Mouse (Mus musculus) midbrain, embryonic 14.5 days (tissue): ENCODE results near the gene Prr23a3. TPM values are rescaled to one million over a fixed set of nuclear protein-coding genes. Genes with fewer than 3 reads are reported as not detected.

ENCODE experiments used
- ATAC-seq: fragments of 200-750 bp; cut with Nextera tagmentation; 2 replicates; pipeline ENCODE4 v1.8.0; 2017; ENCODE audit warnings: moderate number of reproducible peaks, moderate library complexity; ENCODE audit not compliant: low FRiP score, low TSS enrichment
- DNase-seq: peaks from one replicate; pipeline ENCODE4 v3.0.0-alpha.2; 2015
- H3K27ac ChIP-seq: fragments of 300-500 bp; sonication (generic); replicated peaks from 2 replicates; pipeline ENCODE4 v1.5.1; 2014; ENCODE audit warnings: mild to moderate bottlenecking, low read depth, low read length, moderate library complexity
- H3K27me3 ChIP-seq: fragments of 300-500 bp; sonication (generic); 2 replicates; pipeline ENCODE4 v1.6.1; 2014; ENCODE audit warnings: low read length, control low read depth, mixed read lengths; ENCODE audit not compliant: control insufficient read depth, insufficient read depth
- H3K36me3 ChIP-seq: fragments of 300-500 bp; sonication (generic); 2 replicates; pipeline ENCODE4 v1.6.1; 2014; ENCODE audit warnings: low read length, control low read depth; ENCODE audit not compliant: control insufficient read depth, insufficient read depth
- H3K4me1 ChIP-seq: fragments of 300-500 bp; sonication (generic); 2 replicates; pipeline ENCODE4 v1.6.1; 2014; ENCODE audit warnings: mild to moderate bottlenecking, antibody characterized with exemption, low read length, control low read depth; ENCODE audit not compliant: control insufficient read depth, insufficient read depth
- H3K4me2 ChIP-seq: fragments of 300-500 bp; sonication (generic); 2 replicates; pipeline ENCODE4 v1.6.1; 2014; ENCODE audit warnings: mild to moderate bottlenecking, low read length, moderate library complexity
- H3K4me3 ChIP-seq: fragments of 300-500 bp; sonication (generic); replicated peaks from 2 replicates; pipeline ENCODE4 v1.5.1; 2014; ENCODE audit warnings: low read depth, low read length
- H3K9ac ChIP-seq: fragments of 300-500 bp; sonication (generic); replicated peaks from 2 replicates; pipeline ENCODE4 v1.6.1; 2014; ENCODE audit warnings: mild to moderate bottlenecking, low read length, moderate library complexity
- H3K9me3 ChIP-seq: fragments of 300-500 bp; sonication (generic); 2 replicates; pipeline ENCODE4 v1.6.1; 2016; ENCODE audit warnings: low read length, control low read depth, mixed read lengths; ENCODE audit not compliant: control insufficient read depth
- WGBS: fragments of 180-500 bp; shearing (Covaris S2); extraction: QIAGEN DNeasy Blood & Tissue Kit; methylation state at CpG from one replicate; pipeline ENCODE4 v1.1.7; 2014; 5-methylcytosine and 5-hydroxymethylcytosine counted together
- polyA plus RNA-seq: library from polyadenylated mRNA; unstranded; fragments of >200 nt; fragmentation: Nextera tagmentation; extraction: Ambion mirVana; gene quantifications from 2 replicates; pipeline ENCODE4 v1.2.1, GENCODE M21; 2014

Gene Prr23a3
- polyA plus RNA-seq = not detected in 2 replicates

DNA sequence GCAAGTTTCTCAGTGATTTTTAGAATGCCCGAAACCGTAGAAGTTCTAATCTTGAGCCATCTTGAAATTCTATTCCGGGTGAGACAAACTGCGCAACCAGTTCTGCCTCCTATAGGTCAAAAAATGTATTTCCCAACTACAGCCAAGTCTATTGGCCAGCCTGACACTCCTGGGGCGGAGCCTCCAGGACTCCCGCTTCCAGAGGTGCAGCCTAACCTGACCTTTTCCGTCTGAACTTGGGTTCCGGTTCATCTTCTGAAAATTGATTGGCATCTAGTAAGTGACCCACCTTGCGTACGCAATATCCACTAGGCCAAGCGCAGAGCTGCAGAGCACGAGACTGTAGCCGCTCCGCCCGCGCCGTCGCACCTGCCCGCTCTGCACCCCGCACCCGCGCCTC, at the start of gene Prr23a3:
Gene Prr23a3, plus strand, starts transcription at position 197 of the 400 bp plus-strand sequence.
- DNase-seq (no peak), ATAC-seq (no peak)
- H3K27me3 ChIP-seq = no peaks in the 10 kb centered on the region
- H3K4me3 ChIP-seq = no peak within 1 kb of the TSS
- no peaks in the 10 kb centered on the region for H3K9me3 ChIP-seq
- no peaks in the 10 kb centered on the region for H3K4me1 ChIP-seq
- no peak within 1 kb of the TSS for H3K9ac ChIP-seq
- no peak within 1 kb of the TSS for H3K4me2 ChIP-seq
- no peak within 1 kb of the TSS for H3K27ac ChIP-seq
- H3K36me3 ChIP-seq = no peaks in the 10 kb centered on the region
- 67% methylated on average over 22 of the region's 22 CpGs for WGBS

DNA sequence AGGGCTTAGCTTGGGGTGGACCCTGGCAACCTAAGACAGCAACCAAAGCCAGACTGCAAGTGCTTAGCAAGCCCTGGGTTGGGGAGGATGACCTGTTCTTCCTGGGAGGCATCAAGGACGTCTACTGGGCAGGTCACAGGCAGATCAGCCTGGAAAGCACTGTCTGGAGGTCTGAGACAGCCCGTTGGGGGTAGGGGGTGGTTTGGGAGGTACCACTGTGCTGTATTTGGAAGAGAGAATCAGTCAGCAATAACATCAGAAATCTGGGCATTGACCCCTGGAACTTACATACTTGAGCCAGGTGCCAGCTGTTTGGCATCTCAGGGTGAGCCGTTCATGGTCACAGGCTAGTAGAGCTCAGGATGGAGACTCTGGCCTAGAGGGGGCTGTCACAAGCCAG, 48.5 kb upstream of the Prr23a3 start:
- no peak for ATAC-seq
- no peaks in the 10 kb centered on the region for H3K4me1 ChIP-seq
- no peak overlapping the region for H3K4me2 ChIP-seq
- H3K36me3 ChIP-seq = no peaks in the 10 kb centered on the region
- DNase-seq = no peak
- no peaks in the 10 kb centered on the region for H3K27me3 ChIP-seq
- H3K9me3 ChIP-seq = no peaks in the 10 kb centered on the region
- no peak overlapping the region for H3K4me3 ChIP-seq
- H3K27ac ChIP-seq = no peak overlapping the region
- 78% methylated on average over 3 of the region's 3 CpGs for WGBS
- H3K9ac ChIP-seq = no peak overlapping the region

GRCm38 (mm10) chr9:98817592-98817991, 47.0 kb upstream of the Prr23a3 start:
- no peaks in the 10 kb centered on the region for H3K4me1 ChIP-seq
- H3K4me2 ChIP-seq = no peak overlapping the region
- no peaks in the 10 kb centered on the region for H3K9me3 ChIP-seq
- H3K9ac ChIP-seq = no peak overlapping the region
- no peaks in the 10 kb centered on the region for H3K36me3 ChIP-seq
- H3K27ac ChIP-seq = no peak overlapping the region
- DNase-seq = no peak
- no peak overlapping the region for H3K4me3 ChIP-seq
- no peaks in the 10 kb centered on the region for H3K27me3 ChIP-seq
- 87% methylated on average over 7 of the region's 7 CpGs for WGBS
- ATAC-seq = no peak

DNA sequence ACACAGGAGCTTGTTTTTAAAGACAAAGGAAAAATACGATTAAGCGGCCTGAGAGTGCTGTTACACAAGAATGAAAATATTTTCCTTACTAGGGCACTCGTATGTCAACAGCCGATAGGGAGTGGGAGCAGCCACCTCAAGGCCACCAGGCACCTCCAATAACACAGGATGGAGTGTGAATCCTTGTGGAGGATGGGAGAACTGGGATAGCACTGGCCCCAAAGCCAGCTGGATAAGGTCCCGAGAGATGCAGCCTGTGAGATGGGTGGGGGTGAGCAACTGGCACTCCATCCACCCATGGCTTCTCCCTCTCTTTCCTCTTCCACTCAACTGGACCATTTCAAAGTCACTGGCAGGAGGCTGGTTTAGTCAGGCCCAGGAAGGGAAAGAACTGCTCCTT, 45.6 kb upstream of the Prr23a3 start:
- no peak overlapping the region for H3K4me3 ChIP-seq
- H3K27ac ChIP-seq = no peak overlapping the region
- ATAC-seq (no peak), DNase-seq (no peak)
- H3K36me3 ChIP-seq = no peaks in the 10 kb centered on the region
- 91% methylated on average over 5 of the region's 5 CpGs for WGBS
- no peak overlapping the region for H3K4me2 ChIP-seq
- no peaks in the 10 kb centered on the region for H3K4me1 ChIP-seq
- H3K9ac ChIP-seq = no peak overlapping the region
- H3K27me3 ChIP-seq = no peaks in the 10 kb centered on the region
- peaks cover 4% of the 10 kb centered on the region; the same call in 1 of the 2 replicates for H3K9me3 ChIP-seq

DNA sequence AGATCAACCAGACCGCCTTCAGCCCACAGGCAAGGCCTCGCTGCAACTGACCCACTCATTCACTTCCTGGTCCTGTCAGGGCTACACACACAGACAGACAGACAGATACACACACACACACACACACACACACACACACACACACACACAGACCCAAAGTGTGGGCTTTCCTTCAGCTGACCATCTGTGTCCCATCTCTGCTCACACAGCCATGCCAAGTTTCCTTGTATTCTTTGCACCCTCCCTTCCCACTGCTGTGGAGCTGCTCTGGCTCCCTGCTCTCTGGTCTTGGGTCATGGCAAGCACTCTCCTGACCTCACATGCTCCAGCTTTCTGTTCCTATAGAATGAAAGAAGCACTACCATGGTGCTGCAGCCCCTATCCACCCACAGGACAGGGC, 45.1 kb upstream of the Prr23a3 start:
- peaks cover 6% of the 10 kb centered on the region; the same call in 1 of the 2 replicates for H3K9me3 ChIP-seq
- no peak overlapping the region for H3K4me2 ChIP-seq
- 86% methylated on average over 2 of the region's 2 CpGs for WGBS
- H3K9ac ChIP-seq = no peak overlapping the region
- no peaks in the 10 kb centered on the region for H3K27me3 ChIP-seq
- ATAC-seq (no peak), DNase-seq (no peak)
- H3K36me3 ChIP-seq = no peaks in the 10 kb centered on the region
- H3K4me3 ChIP-seq = no peak overlapping the region
- no peak overlapping the region for H3K27ac ChIP-seq
- H3K4me1 ChIP-seq = no peaks in the 10 kb centered on the region

DNA sequence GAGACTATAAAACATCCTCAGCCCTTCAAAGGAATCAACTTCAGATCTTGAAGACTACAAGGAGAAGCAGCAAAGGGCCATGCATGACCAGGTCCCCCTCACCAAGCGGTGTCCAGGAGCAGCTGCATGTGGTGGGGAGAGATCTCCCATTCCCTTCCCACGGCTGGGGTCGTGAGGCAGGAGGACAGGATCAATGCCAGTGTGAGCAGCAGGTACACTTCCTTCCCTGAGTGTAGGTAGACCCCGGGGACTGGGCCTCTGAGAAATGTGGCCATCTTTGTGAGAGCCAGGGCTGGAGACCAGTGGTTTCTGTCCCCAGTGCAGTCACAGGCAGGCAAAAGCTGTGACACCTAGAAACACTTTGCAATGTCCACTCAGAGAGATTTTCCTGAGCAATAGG, 44.1 kb upstream of the Prr23a3 start:
- WGBS = 91% methylated on average over 4 of the region's 4 CpGs

DNA sequence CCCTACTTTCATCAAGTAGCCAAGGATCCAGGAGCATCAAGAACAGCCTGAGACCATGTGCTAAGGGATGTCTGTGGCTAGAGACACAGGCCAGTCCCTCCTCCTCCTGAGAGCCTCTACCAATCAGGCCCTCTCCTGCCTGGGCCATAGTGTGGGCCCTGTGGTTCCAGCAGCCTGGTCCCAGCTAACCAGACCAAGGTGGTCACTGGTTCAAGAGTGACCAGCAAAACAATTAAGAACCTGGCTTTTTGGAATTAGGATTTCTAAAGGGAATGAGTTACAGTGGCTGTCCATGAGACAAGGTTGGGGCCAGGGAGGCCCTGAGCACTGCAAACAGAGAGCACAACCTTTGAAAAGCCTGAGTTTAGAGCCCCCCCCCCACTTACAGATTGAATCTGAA, 43.5 kb upstream of the Prr23a3 start:
- no peak overlapping the region for H3K4me2 ChIP-seq
- no peak overlapping the region for H3K4me3 ChIP-seq
- H3K36me3 ChIP-seq = no peaks in the 10 kb centered on the region
- DNase-seq (no peak), ATAC-seq (no peak)
- peaks cover 6% of the 10 kb centered on the region; the same call in 1 of the 2 replicates for H3K9me3 ChIP-seq
- H3K9ac ChIP-seq = no peak overlapping the region
- H3K27me3 ChIP-seq = no peaks in the 10 kb centered on the region
- no peak overlapping the region for H3K27ac ChIP-seq
- H3K4me1 ChIP-seq = no peaks in the 10 kb centered on the region

More for the DNA sequence above, 44.1 kb upstream of the Prr23a3 start:
- Histone ChIP-seq H3K27ac (no peak overlapping the region), H3K4me3 (no peak overlapping the region), H3K4me1 (no peaks in the 10 kb centered on the region), H3K27me3 (no peaks in the 10 kb centered on the region), H3K36me3 (no peaks in the 10 kb centered on the region), H3K9ac (no peak overlapping the region), H3K9me3 (peaks cover 6% of the 10 kb centered on the region; the same call in 1 of the 2 replicates), H3K4me2 (no peak overlapping the region)
- ATAC-seq (no peak), DNase-seq (no peak)

DNA sequence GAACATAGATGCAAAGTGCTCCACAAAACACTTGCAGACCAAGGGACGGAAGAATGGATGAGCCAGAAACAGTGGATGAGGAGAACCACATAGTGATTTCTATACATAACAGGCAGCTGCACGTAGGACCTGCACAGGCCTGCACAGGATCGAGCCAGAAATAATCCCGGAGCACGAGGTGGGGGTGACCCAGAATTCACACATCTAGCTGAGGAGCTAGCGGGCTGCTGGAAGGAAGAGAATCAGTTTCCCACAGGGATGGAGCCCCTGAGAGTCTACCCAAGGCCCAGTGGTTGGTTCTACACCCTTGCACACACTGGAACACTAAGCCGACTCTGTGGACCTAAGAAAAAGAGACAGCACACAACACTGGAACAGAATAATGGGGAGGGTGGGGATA, 40.8 kb upstream of the Prr23a3 start:
- Histone ChIP-seq H3K27me3 (no peaks in the 10 kb centered on the region), H3K9me3 (peaks cover 6% of the 10 kb centered on the region; the same call in 1 of the 2 replicates), H3K4me2 (no peak overlapping the region), H3K4me1 (no peaks in the 10 kb centered on the region), H3K4me3 (no peak overlapping the region), H3K36me3 (no peaks in the 10 kb centered on the region), H3K27ac (no peak overlapping the region), H3K9ac (no peak overlapping the region)
- DNase-seq (no peak), ATAC-seq (no peak)
- 90% methylated on average over 7 of the region's 7 CpGs for WGBS

GRCm38 (mm10) chr9:98829508-98829907, 35.1 kb upstream of the Prr23a3 start:
- H3K4me1 ChIP-seq = no peaks in the 10 kb centered on the region
- no peak overlapping the region for H3K9ac ChIP-seq
- no peak overlapping the region for H3K4me2 ChIP-seq
- no peaks in the 10 kb centered on the region for H3K36me3 ChIP-seq
- H3K4me3 ChIP-seq = no peak overlapping the region
- ATAC-seq (no peak), DNase-seq (no peak)
- 70% methylated on average over 5 of the region's 5 CpGs for WGBS
- H3K27ac ChIP-seq = no peak overlapping the region
- H3K9me3 ChIP-seq = no peaks in the 10 kb centered on the region
- H3K27me3 ChIP-seq = no peaks in the 10 kb centered on the region
